ENCODE assay signal across 15 mouse cellular contexts in genomic region chr13:115050660-115051559, GRCm38 (mm10). TPM values are rescaled to one million over a fixed set of nuclear protein-coding genes. Genes with fewer than 3 reads are reported as not detected.
DNase-seq lines count a peak whose midpoint lies in the region; ATAC-seq and TF ChIP-seq lines count a peak whose summit lies in the region.
"Had no signal": no experiment of that assay in that cellular context is flagged by ENCODE, and none has a peak within 500 bp of the region (broad histone marks: within the 10 kb centered on the region; RNA-seq: fewer than 3 reads in every experiment).

No protein-coding gene starts in this region.

- H3K4me1 ChIP-seq in heart, embryonic 12.5 days (replicated peaks) = peaks cover 10% of the 10 kb centered on the region; the same call in 1 of the 2 replicates
- H3K4me1 ChIP-seq in lung, embryonic 14.5 days (ENCODE audit: insufficient read depth) = peaks cover 21% of the 10 kb centered on the region; the same call in 1 of the 2 replicates
- peaks cover 9% of the 10 kb centered on the region for H3K4me1 ChIP-seq in lung, adult 2 months (ENCODE audit: control insufficient read depth, insufficient read depth, low read length)
- no peaks in the 10 kb centered on the region for H3K4me1 ChIP-seq in intestine, embryonic 15.5 days (replicated peaks)
- H3K4me1 ChIP-seq in liver, postnatal 0 days (ENCODE audit: insufficient read depth) = no peaks in the 10 kb centered on the region; the same call in 1 of the 2 replicates

- no peak for DNase-seq in heart, adult 8-10 months (ENCODE audit: low spot score)
- DNase-seq in lung, embryonic 14.5 days = peak; percentile 94
- DNase-seq in lung, adult 2 months = no peak
- DNase-seq in lung, postnatal 4 days = peak; percentile 38 to 76
- DNase-seq in liver, postnatal 0 days = no peak
- DNase-seq: cerebellum, postnatal 25 days; heart, postnatal 10 days; midbrain, embryonic 14.5 days; retina, postnatal 1 day had no signal

- TF ChIP-seq EP300 in liver, postnatal 0 days (IDR thresholded peaks at IDR 0.05; ENCODE audit: low read depth) = no peak

- no peak overlapping the region for H3K9ac ChIP-seq in heart, embryonic 12.5 days
- no peak overlapping the region for H3K9ac ChIP-seq in lung, embryonic 14.5 days
- no peak overlapping the region for H3K9ac ChIP-seq in intestine, embryonic 15.5 days
- no peak overlapping the region for H3K9ac ChIP-seq in liver, postnatal 0 days (replicated peaks)
- H3K9ac ChIP-seq: limb, embryonic 12.5 days; neural tube, embryonic 13.5 days had no signal

- 0 out of 2 replicates have a peak, but pooled peaks have one; percentile 15 for TF ChIP-seq CTCF in lung, embryonic 14.5 days (IDR thresholded peaks at IDR 0.05; ENCODE audit: low read depth)
- TF ChIP-seq CTCF in lung, adult 2 months (IDR thresholded peaks at IDR 0.05; ENCODE audit: insufficient read depth, low read length) = no peak
- no peak for TF ChIP-seq CTCF in liver, postnatal 0 days (IDR thresholded peaks at IDR 0.05; ENCODE audit: low read depth)

- TF ChIP-seq POLR2A in lung, adult 2 months (IDR thresholded peaks at IDR 0.05; ENCODE audit: borderline replicate concordance, extremely low read depth, low read depth, low read length) = no peak

- no peaks in the 10 kb centered on the region for H3K27me3 ChIP-seq in heart, embryonic 12.5 days (replicated peaks)
- H3K27me3 ChIP-seq in lung, embryonic 14.5 days (ENCODE audit: insufficient read depth, low read length) = no peaks in the 10 kb centered on the region
- no peaks in the 10 kb centered on the region for H3K27me3 ChIP-seq in intestine, embryonic 15.5 days (replicated peaks)
- H3K27me3 ChIP-seq in liver, postnatal 0 days (ENCODE audit: insufficient read depth, low read length) = no peaks in the 10 kb centered on the region
- H3K27me3 ChIP-seq: limb, embryonic 12.5 days; neural tube, embryonic 13.5 days had no signal

- H3K4me3 ChIP-seq in heart, embryonic 12.5 days = no peak overlapping the region
- no peak overlapping the region for H3K4me3 ChIP-seq in lung, embryonic 14.5 days (ENCODE audit: low read depth, low read length)
- no peak overlapping the region for H3K4me3 ChIP-seq in lung, adult 2 months (replicated peaks; ENCODE audit: extremely low read depth, low read depth, low read length)
- H3K4me3 ChIP-seq in intestine, embryonic 15.5 days (replicated peaks) = no peak overlapping the region
- H3K4me3 ChIP-seq in liver, postnatal 0 days (ENCODE audit: low read depth, low read length) = no peak overlapping the region
- H3K4me3 ChIP-seq: limb, embryonic 12.5 days; neural tube, embryonic 13.5 days had no signal

- H3K27ac ChIP-seq in heart, embryonic 12.5 days (ENCODE audit: poor library complexity, severe bottlenecking) = peak overlapping the region; percentile 11; the same call in 1 of the 2 replicates
- H3K27ac ChIP-seq in lung, embryonic 14.5 days (ENCODE audit: low read depth) = peak overlapping the region; percentile 63
- H3K27ac ChIP-seq in intestine, embryonic 15.5 days = peak overlapping the region; percentile 44; the same call in 1 of the 2 replicates
- H3K27ac ChIP-seq in liver, postnatal 0 days (ENCODE audit: low read depth) = no peak overlapping the region
- H3K27ac ChIP-seq: limb, embryonic 12.5 days; neural tube, embryonic 13.5 days had no signal

- WGBS in heart, embryonic 12.5 days = 65% methylated on average over 13 of the region's 13 CpGs
- 33% methylated on average over 13 of the region's 13 CpGs for WGBS in lung, embryonic 14.5 days
- WGBS in lung, adult 2 months = 50% methylated on average over 13 of the region's 13 CpGs
- 65% methylated on average over 13 of the region's 13 CpGs for WGBS in intestine, embryonic 15.5 days
- 70% methylated on average over 13 of the region's 13 CpGs for WGBS in liver, postnatal 0 days (ENCODE audit: insufficient replicate concordance)

- H3K4me2 ChIP-seq in heart, embryonic 12.5 days = no peak overlapping the region
- H3K4me2 ChIP-seq in lung, embryonic 14.5 days = peak overlapping the region; percentile 25; the same call in 1 of the 2 replicates
- H3K4me2 ChIP-seq in intestine, embryonic 15.5 days (replicated peaks) = no peak overlapping the region
- no peak overlapping the region for H3K4me2 ChIP-seq in liver, postnatal 0 days (ENCODE audit: low read depth, low read length)
- H3K4me2 ChIP-seq: neural tube, embryonic 13.5 days had no signal

- ATAC-seq in heart, embryonic 12.5 days (ENCODE audit: insufficient number of reproducible peaks, low FRiP score) = no peak
- peak; percentile 96 for ATAC-seq in lung, embryonic 14.5 days (ENCODE audit: insufficient read depth)
- peak; percentile 75 for ATAC-seq in intestine, embryonic 15.5 days
- no peak for ATAC-seq in liver, postnatal 0 days
- no peak for ATAC-seq in CD4-positive, CD25-positive, alpha-beta regulatory T cell, adult 4 months
- ATAC-seq: activated CD4-positive, CD25-positive, alpha-beta regulatory T cell, adult 4 months had no signal

- H3K36me3 ChIP-seq in heart, embryonic 12.5 days = 0 out of 2 replicates have a peak, but pooled peaks cover 3% of the 10 kb centered on the region
- no peaks in the 10 kb centered on the region for H3K36me3 ChIP-seq in lung, embryonic 14.5 days (ENCODE audit: insufficient read depth)
- no peaks in the 10 kb centered on the region for H3K36me3 ChIP-seq in intestine, embryonic 15.5 days
- H3K36me3 ChIP-seq in liver, postnatal 0 days (replicated peaks; ENCODE audit: insufficient read depth, low read length) = no peaks in the 10 kb centered on the region
- H3K36me3 ChIP-seq: limb, embryonic 12.5 days; neural tube, embryonic 13.5 days had no signal

- no peaks in the 10 kb centered on the region for H3K9me3 ChIP-seq in heart, embryonic 12.5 days (replicated peaks)
- no peaks in the 10 kb centered on the region for H3K9me3 ChIP-seq in lung, embryonic 14.5 days (ENCODE audit: low read depth, low read length)
- no peaks in the 10 kb centered on the region for H3K9me3 ChIP-seq in intestine, embryonic 15.5 days
- H3K9me3 ChIP-seq in liver, postnatal 0 days (ENCODE audit: low read length) = no peaks in the 10 kb centered on the region
- H3K9me3 ChIP-seq: limb, embryonic 12.5 days; neural tube, embryonic 13.5 days had no signal

RNA-seq across cellular contexts. Expression of gene Pelo, which starts 39.1 kb away (rescaled TPM):
- polyA plus RNA-seq in heart, embryonic 12.5 days (2016; fragmentation: Nextera tagmentation; extraction: Ambion mirVana) = 7.1 TPM in 2 replicates
- total RNA-seq in heart, adult 8-10 months (2022) = 10 to 100 TPM; 14.1 to 19.2 (median 17.9) TPM
- 6.6 and 7.0 TPM in 2 replicates for polyA plus RNA-seq in lung, embryonic 14.5 days (2014; fragmentation: Nextera tagmentation; extraction: Ambion mirVana)
- polyA plus RNA-seq in lung, adult 2 months (2012; rRNA removed) = 30.2 and 32.9 TPM in 2 replicates
- polyA plus RNA-seq in intestine, embryonic 15.5 days (2015; fragmentation: Nextera tagmentation; extraction: Ambion mirVana) = 4.6 and 6.0 TPM in 2 replicates
- 4.7 and 5.4 TPM in 2 replicates for polyA plus RNA-seq in liver, postnatal 0 days (2015; fragmentation: Nextera tagmentation; extraction: Ambion mirVana)
- polyA plus RNA-seq in CD4-positive, CD25-positive, alpha-beta regulatory T cell, adult 4 months (2017; shearing (Covaris generic)) = 1 to 10 TPM; 1.3 to 4.1 TPM

RNA-seq across cellular contexts. Expression of gene Gm49395, which starts 50.8 kb away (rescaled TPM):
- polyA plus RNA-seq in heart, embryonic 12.5 days (2016; fragmentation: Nextera tagmentation; extraction: Ambion mirVana) = 8.1 and 9.2 TPM in 2 replicates
- 10 to 100 TPM in 1 of 4 experiments, 1 to 10 TPM in 3; 7.6 to 12.9 (median 9.2) TPM for total RNA-seq in heart, adult 8-10 months (2022)
- polyA plus RNA-seq in lung, embryonic 14.5 days (2014; fragmentation: Nextera tagmentation; extraction: Ambion mirVana) = 6.8 and 8.3 TPM in 2 replicates
- 21.5 and 30.5 TPM in 2 replicates for polyA plus RNA-seq in lung, adult 2 months (2012; rRNA removed)
- polyA plus RNA-seq in intestine, embryonic 15.5 days (2015; fragmentation: Nextera tagmentation; extraction: Ambion mirVana) = 5.4 TPM in 2 replicates
- 3.9 and 4.0 TPM in 2 replicates for polyA plus RNA-seq in liver, postnatal 0 days (2015; fragmentation: Nextera tagmentation; extraction: Ambion mirVana)
- polyA plus RNA-seq in CD4-positive, CD25-positive, alpha-beta regulatory T cell, adult 4 months (2017; shearing (Covaris generic)) = 1 to 10 TPM in 1 of 2 experiments, not detected in 1; 1.6 TPM

RNA-seq across cellular contexts. Expression of gene Itga1, which starts 50.9 kb away (rescaled TPM):
- polyA plus RNA-seq in heart, embryonic 12.5 days (2016; fragmentation: Nextera tagmentation; extraction: Ambion mirVana) = 33.0 and 33.3 TPM in 2 replicates
- total RNA-seq in heart, adult 8-10 months (2022) = 10 to 100 TPM; 24.4 to 34.2 (median 33.7) TPM
- polyA plus RNA-seq in lung, embryonic 14.5 days (2014; fragmentation: Nextera tagmentation; extraction: Ambion mirVana) = 36.2 and 36.7 TPM in 2 replicates
- polyA plus RNA-seq in lung, adult 2 months (2012; rRNA removed) = 24.0 and 36.1 TPM in 2 replicates
- polyA plus RNA-seq in intestine, embryonic 15.5 days (2015; fragmentation: Nextera tagmentation; extraction: Ambion mirVana) = 17.4 and 18.0 TPM in 2 replicates
- polyA plus RNA-seq in liver, postnatal 0 days (2015; fragmentation: Nextera tagmentation; extraction: Ambion mirVana) = 4.9 and 5.9 TPM in 2 replicates
- polyA plus RNA-seq in CD4-positive, CD25-positive, alpha-beta regulatory T cell, adult 4 months (2017; shearing (Covaris generic)) = under 1 TPM; 0.18 to 0.23 TPM

Comparison
In these comparisons a context has a peak if more than half of its experiments do, and no peak if none do; other contexts are left out.
1. DNase-seq: peak in lung, embryonic 14.5 days (single experiment) and lung, postnatal 4 days (2 of 2); none in heart, adult 8-10 months (single experiment), lung, adult 2 months (single experiment) and liver, postnatal 0 days (single experiment).
2. ATAC-seq: peak in lung, embryonic 14.5 days (single experiment) and intestine, embryonic 15.5 days (single experiment); none in heart, embryonic 12.5 days (single experiment), liver, postnatal 0 days (single experiment) and CD4-positive, CD25-positive, alpha-beta regulatory T cell, adult 4 months (single experiment).